Mouse (Mus musculus): ENCODE results near the gene Spred3.
"Not testable (repeated sequence)": the region's sequence is repeated elsewhere in the genome, so short reads cannot be mapped to it uniquely, and the experiment has no call there.

Spred3 gene

DNA sequence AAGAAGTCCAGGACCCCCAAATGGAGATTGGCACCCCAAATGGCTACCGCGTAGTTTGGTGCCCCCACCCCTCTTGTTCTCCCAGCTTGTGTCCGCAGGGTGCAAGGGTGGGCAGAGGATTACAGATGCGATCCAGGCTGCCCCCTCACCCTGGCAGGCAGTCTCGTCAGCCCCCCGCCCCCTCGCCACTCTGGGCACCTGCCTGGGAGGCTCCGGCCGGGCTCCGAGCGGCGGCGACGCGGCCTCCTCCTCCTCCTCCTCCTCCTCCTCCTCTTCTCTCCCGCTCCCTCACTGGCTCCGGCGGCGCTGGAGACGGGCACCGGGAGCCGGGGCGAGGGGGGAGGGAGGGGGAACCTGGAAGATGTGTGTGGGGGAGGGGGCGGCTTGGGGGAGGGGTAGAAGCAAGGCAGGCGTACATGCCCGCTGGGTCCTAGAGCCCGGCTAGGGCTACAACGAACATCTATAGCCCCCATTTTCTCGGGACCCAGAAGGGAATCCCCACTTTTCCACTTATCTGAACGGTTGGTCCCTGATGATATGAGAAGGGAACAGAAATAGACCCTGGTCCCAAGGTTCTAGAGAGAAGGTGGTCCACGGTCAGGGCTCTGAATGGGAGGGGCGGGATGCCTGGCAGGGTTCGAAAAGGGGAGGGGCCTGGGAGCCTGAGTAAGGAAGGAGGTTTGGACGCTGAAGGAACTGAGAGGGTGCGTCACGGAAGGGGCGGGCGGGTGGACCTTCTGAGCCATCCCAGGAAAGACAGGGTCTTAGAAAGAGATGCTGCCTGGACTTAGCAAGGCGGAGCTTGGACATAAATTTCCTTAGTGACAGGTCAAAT, 763 bp downstream of the Spred3 start:
- DNase-seq (ENCODE audit: low read depth) = peak; percentile 86

- no peak for DNase-seq (ENCODE audit: low read depth)
Observed at GRCm38 (mm10) chr7:29168791-29169230, 1.4 kb downstream of the Spred3 start.

- DNase-seq (ENCODE audit: low read depth) = no peak
Observed at GRCm38 (mm10) chr7:29168121-29168695, 2.0 kb downstream of the Spred3 start.

- no peak for DNase-seq (ENCODE audit: low read depth)
Observed at GRCm38 (mm10) chr7:29167656-29168055, 2.6 kb downstream of the Spred3 start.

- DNase-seq (ENCODE audit: low read depth) = no peak
Observed at GRCm38 (mm10) chr7:29162750-29163525, 7.3 kb downstream of the Spred3 start.

- DNase-seq (ENCODE audit: low read depth) = no peak
Observed at GRCm38 (mm10) chr7:29162294-29162693, 7.9 kb downstream of the Spred3 start.

GRCm38 (mm10) chr7:29158264-29158663, 11.9 kb downstream of the Spred3 start:
- no peak for DNase-seq (ENCODE audit: low read depth)

GRCm38 (mm10) chr7:29155838-29156782, 14.1 kb downstream of the Spred3 start, which contains the start of gene Fam98c:
Gene Fam98c (minus strand): TSS chr7:29156234.
- peak; percentile 51 for DNase-seq (ENCODE audit: low read depth)

DNA sequence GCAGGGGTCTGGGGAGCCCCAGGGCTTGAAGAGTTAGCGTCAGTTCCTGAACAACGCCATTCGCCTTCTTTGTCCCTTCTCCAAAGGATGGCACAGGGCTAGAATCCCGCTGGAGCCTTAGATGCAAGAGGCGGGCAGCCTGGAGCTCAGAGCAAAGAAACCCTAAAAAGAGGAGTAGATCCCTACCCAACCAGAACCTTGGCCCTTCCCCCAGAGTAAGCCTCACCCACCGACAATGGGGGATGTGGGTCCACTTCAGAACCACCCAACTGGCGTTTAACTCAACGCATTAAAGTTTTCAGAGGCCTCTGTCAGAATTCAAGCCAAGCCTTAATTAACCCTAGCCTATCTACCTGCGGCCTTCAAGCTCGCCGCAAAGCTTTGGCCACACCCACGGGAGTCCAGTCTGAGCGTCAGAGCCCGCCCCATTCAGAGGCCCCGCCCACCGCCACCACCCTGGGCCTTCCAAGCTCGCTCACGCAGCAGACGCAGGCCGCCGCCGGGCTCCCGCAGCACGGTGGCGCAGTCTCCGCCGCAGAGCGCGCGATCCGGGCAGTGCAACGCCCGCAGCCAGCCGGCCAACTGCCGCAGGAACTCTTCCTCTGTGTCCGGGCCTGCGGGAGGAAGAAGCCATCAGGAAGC, 14.9 kb downstream of the Spred3 start:
- peak; percentile 34 for DNase-seq (ENCODE audit: low read depth)

- DNase-seq (ENCODE audit: low read depth) = no peak
Observed at GRCm38 (mm10) chr7:29154018-29154720, 16.0 kb downstream of the Spred3 start.

DNA sequence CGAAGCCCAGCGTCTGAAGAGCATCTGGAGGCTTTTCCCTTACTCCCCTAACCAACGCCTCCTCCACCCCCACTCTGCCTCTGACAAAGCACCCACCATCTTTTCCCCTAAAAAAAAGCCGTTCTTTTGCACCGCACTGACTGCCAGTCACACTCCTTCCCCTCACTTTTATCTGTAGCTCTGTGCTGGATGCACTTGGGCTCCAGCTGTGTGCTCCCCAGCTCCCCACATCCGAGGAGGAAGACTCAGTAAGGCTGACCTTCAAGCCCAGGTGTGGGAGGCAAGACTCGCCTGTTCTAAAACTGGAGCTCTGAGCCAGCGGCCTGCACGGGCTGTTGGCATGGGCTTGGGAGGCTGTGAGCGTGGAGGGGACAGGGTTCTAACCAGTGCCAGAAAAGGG, 18.7 kb downstream of the Spred3 start:
- DNase-seq (ENCODE audit: low read depth) = no peak

DNA sequence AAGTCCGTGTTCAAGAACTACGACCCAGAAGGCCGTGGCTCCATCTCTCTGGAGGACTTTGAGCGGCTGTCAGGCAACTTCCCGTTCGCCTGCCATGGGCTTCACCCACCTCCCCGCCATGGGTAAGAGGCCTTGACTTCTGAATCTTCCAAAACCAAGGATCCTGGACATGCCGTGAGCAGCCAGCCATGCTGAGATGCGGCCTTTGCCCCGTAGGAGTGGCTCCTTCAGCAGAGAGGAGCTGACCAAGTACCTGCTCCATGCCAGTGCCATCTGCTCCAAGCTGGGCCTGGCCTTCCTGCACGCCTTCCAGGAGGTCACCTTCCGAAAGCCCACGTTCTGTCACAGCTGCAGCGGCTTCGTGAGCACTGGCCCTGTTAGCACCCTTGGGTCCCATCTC, 21.4 kb downstream of the Spred3 start:
- no peak for DNase-seq (ENCODE audit: low read depth)

DNA sequence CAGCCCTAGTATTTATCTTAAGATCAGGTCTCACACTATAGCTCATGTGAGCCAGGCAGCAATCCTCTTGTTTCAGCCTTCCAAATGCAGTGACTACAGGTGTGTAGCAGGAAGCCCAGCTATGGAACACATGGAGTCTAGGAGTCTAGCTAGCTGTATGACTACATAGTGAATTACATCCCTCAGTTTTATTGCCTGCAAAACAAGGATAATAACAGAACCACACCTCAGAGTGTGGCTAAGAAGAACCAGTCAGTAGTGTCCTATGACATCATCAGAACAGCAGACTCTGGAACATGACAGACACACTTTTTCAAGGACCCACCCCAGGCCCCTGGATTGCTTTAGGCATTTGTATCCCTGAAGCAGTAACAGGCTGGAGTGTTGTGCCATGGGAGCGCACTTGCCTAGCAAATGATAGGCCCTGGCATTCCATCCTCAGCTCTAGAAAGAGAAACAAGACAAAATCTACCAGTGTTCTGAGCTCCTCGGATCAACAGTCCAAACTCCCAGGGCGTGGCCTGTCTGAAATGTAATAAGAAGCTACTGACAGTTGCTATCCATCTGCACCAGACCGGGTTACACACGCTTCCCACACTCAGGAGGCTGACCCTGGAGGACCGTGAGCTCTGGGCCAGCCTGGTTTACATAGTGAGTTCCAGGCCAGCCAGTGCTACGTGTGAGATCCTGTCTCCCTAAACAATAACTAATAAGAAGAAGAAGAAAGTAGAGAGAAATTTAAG, 23.4 kb downstream of the Spred3 start:
- DNase-seq (ENCODE audit: low read depth) = no peak

DNA sequence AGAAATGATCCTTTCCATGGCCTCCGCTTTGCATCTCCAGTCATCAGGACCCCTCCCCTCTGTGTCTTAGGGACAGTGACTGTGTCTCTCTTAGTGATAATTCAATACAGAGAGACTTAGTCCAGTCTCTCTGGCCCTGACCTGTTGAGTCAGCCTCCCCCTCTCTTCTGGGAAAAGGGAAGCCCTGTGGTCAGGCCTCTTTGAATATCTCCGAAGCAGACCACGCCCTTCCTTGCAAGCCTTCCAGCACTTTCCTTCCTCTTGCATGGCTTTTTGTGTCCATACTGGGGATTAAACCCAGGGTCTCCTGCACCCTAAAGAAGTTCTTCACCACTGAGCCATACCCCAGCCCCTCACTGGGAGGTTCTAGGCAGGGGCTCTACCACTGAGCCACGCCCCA, 26.2 kb downstream of the Spred3 start:
- DNase-seq (ENCODE audit: low read depth) = no peak

DNA sequence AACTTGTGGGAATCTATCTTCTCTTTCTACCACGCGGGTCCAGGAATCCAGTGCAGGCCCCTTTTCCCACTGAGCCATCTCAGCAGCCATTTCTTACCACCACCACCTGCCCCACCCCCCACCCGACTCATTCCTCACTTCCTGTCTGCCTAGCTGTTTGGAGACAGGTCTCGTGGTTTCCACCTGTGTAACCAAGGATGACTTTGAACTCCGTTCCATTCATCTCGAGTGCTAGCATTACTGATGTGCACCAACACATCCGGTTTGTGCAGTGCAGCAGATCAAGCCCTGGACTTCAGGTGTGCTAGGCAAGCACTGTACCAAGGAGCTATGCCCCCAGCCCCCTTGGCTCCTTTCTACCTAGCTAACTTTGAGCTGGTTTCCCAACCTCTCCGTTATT, 28.8 kb downstream of the Spred3 start:
- DNase-seq (ENCODE audit: low read depth) = no peak

DNA sequence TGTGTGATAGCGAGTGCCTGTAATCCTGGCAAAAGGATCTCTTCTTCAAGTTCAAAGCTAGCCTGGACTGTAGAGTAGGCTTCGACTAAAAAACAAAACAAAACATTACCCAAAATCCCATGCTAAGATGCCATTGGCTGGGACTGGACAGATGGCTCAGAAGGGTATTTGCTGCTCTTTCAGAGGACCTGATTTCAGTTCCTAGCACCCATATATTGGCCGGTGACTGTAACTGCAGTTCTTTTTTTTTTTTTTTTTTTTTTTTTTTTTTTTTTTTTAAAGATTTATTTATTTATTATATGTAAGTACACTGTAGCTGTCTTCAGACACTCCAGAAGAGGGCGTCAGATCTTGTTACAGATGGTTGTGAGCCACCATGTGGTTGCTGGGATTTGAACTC, 31.0 kb downstream of the Spred3 start:
- not testable (repeated sequence) for DNase-seq (ENCODE audit: low read depth)

GRCm38 (mm10) chr7:29137429-29137828, 32.8 kb downstream of the Spred3 start:
- no peak for DNase-seq (ENCODE audit: low read depth)

DNA sequence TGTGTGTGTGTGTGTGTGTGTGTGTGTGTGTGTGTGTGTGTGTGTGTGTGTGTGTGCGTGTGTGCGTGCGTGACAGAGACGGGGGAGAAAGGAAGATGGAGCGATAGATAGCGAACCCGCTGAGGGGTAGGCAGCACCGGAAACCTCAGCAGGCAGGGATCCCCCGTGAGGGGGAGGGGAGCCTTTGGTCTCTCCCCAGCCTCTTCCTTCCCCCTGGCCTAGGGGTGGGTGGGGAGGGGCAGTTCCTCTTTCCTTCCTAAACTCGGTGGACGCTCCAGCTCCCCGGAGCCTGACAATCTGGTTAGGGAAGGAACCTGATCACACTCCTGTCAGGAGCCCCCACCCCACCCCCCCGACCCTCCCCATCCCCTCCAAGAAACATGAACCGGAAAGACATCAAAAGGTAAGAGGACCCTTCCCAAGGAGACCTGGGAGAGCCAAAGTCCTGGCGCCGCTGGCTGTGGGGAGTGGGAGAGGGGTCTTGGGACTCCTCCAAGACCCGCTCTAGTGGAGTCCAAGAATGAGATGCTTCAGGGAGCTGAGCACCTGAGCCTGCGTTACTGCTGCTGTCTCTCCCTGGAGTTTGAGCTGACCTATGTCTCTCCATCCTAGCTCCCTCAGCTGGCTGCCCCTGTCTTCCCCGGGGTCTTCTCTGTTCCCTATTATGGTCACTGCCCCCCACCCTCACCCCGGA, 35.4 kb downstream of the Spred3 start, which contains the start of gene Rasgrp4:
Gene Rasgrp4, plus strand, starts transcription at position 159 of the 694 bp plus-strand sequence.
- DNase-seq (ENCODE audit: low read depth) = no peak

GRCm38 (mm10) chr7:29134230-29134629, 36.0 kb downstream of the Spred3 start:
- no peak for DNase-seq (ENCODE audit: low read depth)
